Mouse (Mus musculus): ENCODE results near the gene 1700001L19Rik.

- TF ChIP-seq CTCF (IDR thresholded peaks at IDR 0.05; ENCODE audit: borderline replicate concordance, control insufficient read depth, extremely low read depth, insufficient read depth, low read length, poor library complexity) (no peak), POLR2A (IDR thresholded peaks at IDR 0.05; ENCODE audit: control insufficient read depth, extremely low read depth, insufficient read depth, low read length, poor library complexity) (no peak)
These were observed 8.9 kb upstream of the 1700001L19Rik start for GRCm38 (mm10) chr13:68588352-68588751.
